Mouse (Mus musculus): Measurements from ENCODE around the gene Cep128. TPM values are rescaled to one million over a fixed set of nuclear protein-coding genes. Genes with fewer than 3 reads are reported as not detected.

Cep128 gene
- polyA plus RNA-seq, 1 experiment: 5.4 TPM

- Histone ChIP-seq H3K4me3 (ENCODE audit: insufficient read depth, poor library complexity, severe bottlenecking) (no peak overlapping the region), H3K79me3 (ENCODE audit: low read depth) (no peaks in the 10 kb centered on the region), H3K36me3 (ENCODE audit: control insufficient read depth, insufficient read depth) (no peaks in the 10 kb centered on the region), H3K27me3 (ENCODE audit: control insufficient read depth, insufficient read depth, insufficient read length) (peaks cover 4% of the 10 kb centered on the region), H3ac (ENCODE audit: control insufficient read depth, insufficient read length, low read depth) (no peak overlapping the region), H3K79me2 (ENCODE audit: control insufficient read depth, insufficient read depth) (no peaks in the 10 kb centered on the region)
- TF ChIP-seq MYOG (IDR thresholded peaks at IDR 0.05; ENCODE audit: control insufficient read depth, extremely low read depth, insufficient read length) (no peak), FOSL1 (IDR thresholded peaks at IDR 0.05; ENCODE audit: insufficient read depth, low read length, poor library complexity, severe bottlenecking) (no peak)
Observed at GRCm38 (mm10) chr12:91418791-91419190, 34.6 kb upstream of the Cep128 start.

- TF ChIP-seq CTCF (IDR thresholded peaks at IDR 0.05; ENCODE audit: control insufficient read depth, insufficient read depth, insufficient read length): no peak
- TF ChIP-seq MYOD1 (IDR thresholded peaks at IDR 0.05; ENCODE audit: control insufficient read depth, insufficient read length, low read depth): no peak
- no peak for TF ChIP-seq FOSL1 (IDR thresholded peaks at IDR 0.05; ENCODE audit: insufficient read depth, low read length, poor library complexity, severe bottlenecking)
- TF ChIP-seq MAX (IDR thresholded peaks at IDR 0.05): no peak
- no peak for TF ChIP-seq CEBPB (IDR thresholded peaks at IDR 0.05; ENCODE audit: low read depth)
- no peak for TF ChIP-seq MYOG (IDR thresholded peaks at IDR 0.05; ENCODE audit: control insufficient read depth, extremely low read depth, insufficient read length)
- TF ChIP-seq USF1 (IDR thresholded peaks at IDR 0.05; ENCODE audit: low read depth): no peak
- H3K79me2 ChIP-seq (ENCODE audit: control insufficient read depth, insufficient read depth): no peaks in the 10 kb centered on the region
- H3K36me3 ChIP-seq (ENCODE audit: control insufficient read depth, insufficient read depth): no peaks in the 10 kb centered on the region
- peaks cover 9% of the 10 kb centered on the region for H3K27me3 ChIP-seq (ENCODE audit: control insufficient read depth, insufficient read depth, insufficient read length)
- H3K4me3 ChIP-seq (ENCODE audit: insufficient read depth, poor library complexity, severe bottlenecking): no peak overlapping the region
- H3K79me3 ChIP-seq (ENCODE audit: low read depth): no peaks in the 10 kb centered on the region
- no peak overlapping the region for H3ac ChIP-seq (ENCODE audit: control insufficient read depth, insufficient read length, low read depth)
Observed at GRCm38 (mm10) chr12:91416828-91417227, 32.6 kb upstream of the Cep128 start.

GRCm38 (mm10) chr12:91415112-91415511 lies 30.9 kb upstream of the Cep128 start:
- H3K27me3 ChIP-seq (ENCODE audit: control insufficient read depth, insufficient read depth, insufficient read length): peaks cover 9% of the 10 kb centered on the region
- no peaks in the 10 kb centered on the region for H3K36me3 ChIP-seq (ENCODE audit: control insufficient read depth, insufficient read depth)
- no peak for TF ChIP-seq CEBPB (IDR thresholded peaks at IDR 0.05; ENCODE audit: low read depth)
- TF ChIP-seq USF1 (IDR thresholded peaks at IDR 0.05; ENCODE audit: low read depth): no peak
- TF ChIP-seq FOSL1 (IDR thresholded peaks at IDR 0.05; ENCODE audit: insufficient read depth, low read length, poor library complexity, severe bottlenecking): no peak
- no peak for TF ChIP-seq MYOG (IDR thresholded peaks at IDR 0.05; ENCODE audit: control insufficient read depth, extremely low read depth, insufficient read length)
- TF ChIP-seq CTCF (IDR thresholded peaks at IDR 0.05; ENCODE audit: control insufficient read depth, insufficient read depth, insufficient read length): no peak
- TF ChIP-seq MYOD1 (IDR thresholded peaks at IDR 0.05; ENCODE audit: control insufficient read depth, insufficient read length, low read depth): no peak
- TF ChIP-seq MAX (IDR thresholded peaks at IDR 0.05): no peak
- no peak overlapping the region for H3ac ChIP-seq (ENCODE audit: control insufficient read depth, insufficient read length, low read depth)
- H3K79me3 ChIP-seq (ENCODE audit: low read depth): no peaks in the 10 kb centered on the region
- H3K4me3 ChIP-seq (ENCODE audit: insufficient read depth, poor library complexity, severe bottlenecking): no peak overlapping the region
- no peaks in the 10 kb centered on the region for H3K79me2 ChIP-seq (ENCODE audit: control insufficient read depth, insufficient read depth)

GRCm38 (mm10) chr12:91412461-91413182 lies 28.4 kb upstream of the Cep128 start:
- Histone ChIP-seq H3K36me3 (ENCODE audit: control insufficient read depth, insufficient read depth) (no peaks in the 10 kb centered on the region), H3K4me3 (ENCODE audit: insufficient read depth, poor library complexity, severe bottlenecking) (no peak overlapping the region), H3K27me3 (ENCODE audit: control insufficient read depth, insufficient read depth, insufficient read length) (peaks cover 9% of the 10 kb centered on the region), H3K79me3 (ENCODE audit: low read depth) (no peaks in the 10 kb centered on the region), H3ac (ENCODE audit: control insufficient read depth, insufficient read length, low read depth) (no peak overlapping the region), H3K79me2 (ENCODE audit: control insufficient read depth, insufficient read depth) (no peaks in the 10 kb centered on the region)
- no peak for TF ChIP-seq USF1 (IDR thresholded peaks at IDR 0.05; ENCODE audit: low read depth)
- TF ChIP-seq MYOD1 (IDR thresholded peaks at IDR 0.05; ENCODE audit: control insufficient read depth, insufficient read length, low read depth): no peak
- no peak for TF ChIP-seq CTCF (IDR thresholded peaks at IDR 0.05; ENCODE audit: control insufficient read depth, insufficient read depth, insufficient read length)
- no peak for TF ChIP-seq FOSL1 (IDR thresholded peaks at IDR 0.05; ENCODE audit: insufficient read depth, low read length, poor library complexity, severe bottlenecking)
- TF ChIP-seq MYOG (IDR thresholded peaks at IDR 0.05; ENCODE audit: control insufficient read depth, extremely low read depth, insufficient read length): no peak
- no peak for TF ChIP-seq CEBPB (IDR thresholded peaks at IDR 0.05; ENCODE audit: low read depth)
- TF ChIP-seq MAX (IDR thresholded peaks at IDR 0.05): no peak

GRCm38 (mm10) chr12:91410306-91410705 lies 26.1 kb upstream of the Cep128 start:
- Histone ChIP-seq H3K27me3 (ENCODE audit: control insufficient read depth, insufficient read depth, insufficient read length) (peaks cover 6% of the 10 kb centered on the region), H3K79me2 (ENCODE audit: control insufficient read depth, insufficient read depth) (no peaks in the 10 kb centered on the region), H3K36me3 (ENCODE audit: control insufficient read depth, insufficient read depth) (no peaks in the 10 kb centered on the region), H3K79me3 (ENCODE audit: low read depth) (no peaks in the 10 kb centered on the region), H3K4me3 (ENCODE audit: insufficient read depth, poor library complexity, severe bottlenecking) (no peak overlapping the region), H3ac (ENCODE audit: control insufficient read depth, insufficient read length, low read depth) (no peak overlapping the region)
- no peak for TF ChIP-seq MYOG (IDR thresholded peaks at IDR 0.05; ENCODE audit: control insufficient read depth, extremely low read depth, insufficient read length)
- TF ChIP-seq MYOD1 (IDR thresholded peaks at IDR 0.05; ENCODE audit: control insufficient read depth, insufficient read length, low read depth): no peak
- no peak for TF ChIP-seq CEBPB (IDR thresholded peaks at IDR 0.05; ENCODE audit: low read depth)
- no peak for TF ChIP-seq FOSL1 (IDR thresholded peaks at IDR 0.05; ENCODE audit: insufficient read depth, low read length, poor library complexity, severe bottlenecking)
- TF ChIP-seq MAX (IDR thresholded peaks at IDR 0.05): no peak
- TF ChIP-seq USF1 (IDR thresholded peaks at IDR 0.05; ENCODE audit: low read depth): no peak
- TF ChIP-seq CTCF (IDR thresholded peaks at IDR 0.05; ENCODE audit: control insufficient read depth, insufficient read depth, insufficient read length): no peak

- Histone ChIP-seq H3ac (ENCODE audit: control insufficient read depth, insufficient read length, low read depth) (no peak overlapping the region), H3K79me3 (ENCODE audit: low read depth) (no peaks in the 10 kb centered on the region), H3K27me3 (ENCODE audit: control insufficient read depth, insufficient read depth, insufficient read length) (peaks cover 25% of the 10 kb centered on the region), H3K4me3 (ENCODE audit: insufficient read depth, poor library complexity, severe bottlenecking) (no peak overlapping the region), H3K79me2 (ENCODE audit: control insufficient read depth, insufficient read depth) (no peaks in the 10 kb centered on the region), H3K36me3 (ENCODE audit: control insufficient read depth, insufficient read depth) (no peaks in the 10 kb centered on the region)
- TF ChIP-seq CTCF (IDR thresholded peaks at IDR 0.05; ENCODE audit: control insufficient read depth, insufficient read depth, insufficient read length) (no peak), CEBPB (IDR thresholded peaks at IDR 0.05; ENCODE audit: low read depth) (no peak), FOSL1 (IDR thresholded peaks at IDR 0.05; ENCODE audit: insufficient read depth, low read length, poor library complexity, severe bottlenecking) (no peak), MAX (IDR thresholded peaks at IDR 0.05) (no peak), USF1 (IDR thresholded peaks at IDR 0.05; ENCODE audit: low read depth) (no peak), MYOG (IDR thresholded peaks at IDR 0.05; ENCODE audit: control insufficient read depth, extremely low read depth, insufficient read length) (no peak), MYOD1 (IDR thresholded peaks at IDR 0.05; ENCODE audit: control insufficient read depth, insufficient read length, low read depth) (no peak)
Observed at GRCm38 (mm10) chr12:91401049-91401352, 16.8 kb upstream of the Cep128 start.
